Mouse (Mus musculus) CH12.LX (cell line): ENCODE results near the gene Zfp825.
"Not testable (repeated sequence)": the region's sequence is repeated elsewhere in the genome, so short reads cannot be mapped to it uniquely, and the experiment has no call there.

Source experiments
- CHD2 ChIP-seq: IDR thresholded peaks from 2 replicates; pipeline ENCODE4 v1.6.1; 2011; ENCODE audit warnings: low read length, improper control_type of control experiment
- CTCF ChIP-seq, 2 experiments: IDR thresholded peaks in 1 of 2; conservative IDR thresholded peaks in 1 of 2; 2 replicates each; pipeline ENCODE4 v1.5.1; 2011 to 2012; ENCODE audit warnings: low read depth in 2 of 2, low read length in 2 of 2, improper control_type of control experiment in 1 of 2, inconsistent platforms in 1 of 2, mild to moderate bottlenecking in 1 of 2, moderate library complexity in 1 of 2
- POLR2A ChIP-seq: IDR thresholded peaks from 2 replicates; pipeline ENCODE4 v1.6.1; 2011; ENCODE audit warnings: low read depth, mild to moderate bottlenecking, improper control_type of control experiment, low read length
- ZNF384 ChIP-seq: IDR thresholded peaks from 2 replicates; pipeline ENCODE4 v1.6.1; 2012; ENCODE audit warnings: low read depth, low read length, improper control_type of control experiment, inconsistent platforms

DNA sequence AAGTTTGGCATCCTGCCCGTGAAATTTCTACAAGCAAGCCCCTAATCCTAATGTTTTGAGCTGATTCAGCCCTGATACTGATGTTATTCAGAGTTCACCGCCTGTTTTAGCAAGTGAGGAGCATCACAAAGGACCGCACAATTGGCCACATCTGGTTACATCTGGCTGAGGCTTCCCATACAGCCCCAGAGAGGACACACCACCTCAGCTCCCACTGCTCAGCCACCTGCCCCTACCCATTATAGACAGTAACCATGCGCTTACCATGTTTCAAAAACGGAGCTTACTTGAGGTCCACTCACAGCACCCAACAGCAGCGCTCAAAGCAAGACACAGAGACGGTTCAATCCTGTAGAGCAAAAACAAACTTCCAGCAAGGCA, 31.5 kb downstream of the Zfp825 start:
- TF ChIP-seq CHD2; CTCF (conservative IDR thresholded peaks at IDR 0.05 in 1 of 2, IDR thresholded peaks at IDR 0.05 in 1 of 2; ENCODE audit: low read depth in 2 of 2, low read length in 2 of 2); POLR2A; ZNF384: not testable (repeated sequence)
